Mouse (Mus musculus): ENCODE data around the gene Cd2.

The Cd2 gene

GRCm38 (mm10) chr3:101287911-101288311 lies at the start of gene Cd2:
TSS of gene Cd2 (minus strand) at chr3:101287939.
- no peak for DNase-seq

- DNase-seq: no peak
Observed at GRCm38 (mm10) chr3:101328617-101329016, 40.9 kb upstream of the Cd2 start.

DNA sequence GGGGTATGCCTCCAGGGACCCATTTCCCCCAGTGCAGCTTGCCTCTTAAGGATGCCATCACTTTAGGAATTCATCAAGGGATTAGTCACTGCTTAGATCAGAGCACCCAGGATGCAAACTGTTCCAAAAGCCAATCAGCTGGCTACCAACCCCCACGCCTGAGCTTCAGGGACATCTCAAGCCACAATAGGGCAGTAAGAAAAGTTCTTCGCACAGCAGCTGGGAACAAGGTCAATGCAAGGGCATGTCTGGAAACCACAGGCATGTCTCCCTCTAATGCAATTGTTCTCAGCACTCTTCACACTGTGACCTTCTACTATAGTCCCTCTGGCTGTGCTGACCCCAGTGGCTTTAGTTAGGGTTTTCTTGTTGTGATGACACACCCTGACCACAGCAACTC lies 39.5 kb upstream of the Cd2 start:
- DNase-seq: no peak

DNA sequence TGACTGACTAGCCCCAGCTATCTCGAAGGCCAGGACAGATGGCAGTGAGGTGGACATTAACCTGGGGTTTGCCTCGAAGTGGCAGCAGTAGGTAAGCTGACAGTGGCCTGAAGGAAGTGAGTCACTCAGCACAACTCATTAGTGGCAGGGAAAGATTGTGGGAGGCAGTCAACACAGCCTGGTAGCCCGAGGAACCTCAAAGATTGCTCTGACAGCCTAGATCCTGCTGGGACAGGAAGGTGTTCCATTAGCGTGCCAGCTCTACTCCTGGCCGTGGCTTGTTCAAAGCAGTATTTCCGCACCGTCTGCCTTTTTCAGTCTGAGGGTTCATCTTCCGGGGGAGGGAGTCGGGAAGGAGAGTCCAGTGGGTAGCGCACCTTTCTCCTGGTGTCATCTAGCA lies 34.7 kb upstream of the Cd2 start:
- no peak for DNase-seq

- DNase-seq: no peak
Observed at GRCm38 (mm10) chr3:101320874-101321273, 33.1 kb upstream of the Cd2 start.

- peak; percentile 23 for DNase-seq
Observed at GRCm38 (mm10) chr3:101318516-101319170, 30.9 kb upstream of the Cd2 start.

DNA sequence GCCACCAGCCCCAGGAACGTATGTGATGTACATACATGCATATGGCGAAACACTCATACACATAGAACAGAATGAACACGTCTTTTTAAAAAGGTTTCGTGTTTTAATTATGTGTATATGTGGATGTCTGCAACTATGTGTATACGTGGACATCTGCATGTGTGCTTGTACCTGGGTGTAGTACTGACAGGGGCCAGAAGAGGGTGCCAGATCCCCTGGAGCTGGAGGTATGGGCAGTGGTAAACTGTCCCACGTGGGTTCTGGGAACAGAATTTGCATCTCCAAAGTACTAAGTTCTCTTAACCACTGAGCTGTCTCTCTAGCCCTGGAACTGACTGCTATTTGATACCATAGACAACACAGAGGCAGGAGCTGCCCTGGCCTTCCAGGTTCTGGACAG lies 30.4 kb upstream of the Cd2 start:
- peak; percentile 40 for DNase-seq

- DNase-seq: no peak
Observed at GRCm38 (mm10) chr3:101314954-101315353, 27.2 kb upstream of the Cd2 start.

GRCm38 (mm10) chr3:101313266-101314051 lies 25.7 kb upstream of the Cd2 start:
- no peak for DNase-seq

GRCm38 (mm10) chr3:101310977-101311376 lies 23.2 kb upstream of the Cd2 start:
- DNase-seq: peak; percentile 45

DNA sequence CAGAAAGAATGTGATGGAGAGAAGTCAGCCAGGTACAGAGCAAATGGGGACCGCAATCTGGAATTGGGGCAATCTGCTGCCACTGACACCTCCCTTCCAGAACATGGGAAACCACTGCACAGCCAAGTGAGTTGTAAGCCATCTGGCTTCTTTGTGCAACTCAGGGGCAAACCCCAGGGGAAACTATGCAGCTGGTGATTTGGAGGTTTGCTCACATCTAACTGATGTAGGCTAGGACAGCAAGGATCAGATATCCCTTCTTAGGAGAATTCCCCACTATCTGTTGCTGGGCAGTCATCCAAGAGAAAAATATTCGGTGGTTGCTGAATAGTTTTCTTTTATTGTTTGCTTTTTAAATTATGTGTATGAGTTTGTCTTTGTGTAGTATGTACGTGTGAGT lies 21.9 kb upstream of the Cd2 start:
- no peak for DNase-seq

DNA sequence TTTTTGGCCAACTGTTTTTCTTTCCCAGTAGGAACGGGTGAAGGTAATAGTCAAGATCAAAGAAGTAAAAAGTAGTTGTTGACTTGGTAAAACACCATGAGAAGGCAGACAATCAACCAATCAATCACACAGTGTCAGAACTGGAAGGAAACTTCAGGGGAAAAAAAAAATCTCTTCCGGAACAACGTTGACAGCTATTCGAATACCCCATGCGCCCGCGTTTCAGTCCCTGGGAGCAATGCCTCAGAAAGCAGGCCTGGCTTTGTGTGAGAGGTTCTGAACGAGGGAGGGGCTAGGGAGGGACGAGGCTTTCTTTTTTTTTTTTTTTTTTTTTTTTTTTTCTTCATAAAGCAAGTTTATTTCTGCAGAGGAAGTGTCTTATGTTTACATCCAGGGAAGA lies 18.4 kb upstream of the Cd2 start:
- DNase-seq: no peak

DNA sequence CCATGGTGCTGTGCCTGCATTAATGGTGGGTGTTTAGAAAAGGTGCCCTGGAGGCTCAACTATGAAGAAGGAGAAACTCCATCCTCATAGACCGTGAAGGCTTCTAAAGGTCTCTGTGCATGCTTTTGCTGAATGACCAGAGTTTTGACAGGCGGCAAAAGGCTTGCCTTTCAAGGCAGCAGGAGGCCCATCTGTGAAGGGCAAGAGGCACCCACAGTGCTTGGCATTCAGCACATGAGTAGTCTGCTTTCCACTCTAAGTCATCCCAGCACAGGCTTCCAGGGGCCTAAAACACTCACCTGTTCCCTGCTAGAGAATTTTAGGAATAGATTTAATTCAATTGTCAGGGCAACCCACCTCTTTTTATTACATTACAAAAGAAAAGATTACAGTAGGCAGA lies 17.3 kb upstream of the Cd2 start:
- DNase-seq: no peak

- DNase-seq: peak; percentile 43
Observed at GRCm38 (mm10) chr3:101304156-101304555, 16.4 kb upstream of the Cd2 start.

- DNase-seq: no peak
Observed at GRCm38 (mm10) chr3:101300271-101301071, 12.7 kb upstream of the Cd2 start.

GRCm38 (mm10) chr3:101299591-101299990 lies 11.9 kb upstream of the Cd2 start:
- DNase-seq: no peak

GRCm38 (mm10) chr3:101297221-101297620 lies 9.5 kb upstream of the Cd2 start:
- no peak for DNase-seq

DNA sequence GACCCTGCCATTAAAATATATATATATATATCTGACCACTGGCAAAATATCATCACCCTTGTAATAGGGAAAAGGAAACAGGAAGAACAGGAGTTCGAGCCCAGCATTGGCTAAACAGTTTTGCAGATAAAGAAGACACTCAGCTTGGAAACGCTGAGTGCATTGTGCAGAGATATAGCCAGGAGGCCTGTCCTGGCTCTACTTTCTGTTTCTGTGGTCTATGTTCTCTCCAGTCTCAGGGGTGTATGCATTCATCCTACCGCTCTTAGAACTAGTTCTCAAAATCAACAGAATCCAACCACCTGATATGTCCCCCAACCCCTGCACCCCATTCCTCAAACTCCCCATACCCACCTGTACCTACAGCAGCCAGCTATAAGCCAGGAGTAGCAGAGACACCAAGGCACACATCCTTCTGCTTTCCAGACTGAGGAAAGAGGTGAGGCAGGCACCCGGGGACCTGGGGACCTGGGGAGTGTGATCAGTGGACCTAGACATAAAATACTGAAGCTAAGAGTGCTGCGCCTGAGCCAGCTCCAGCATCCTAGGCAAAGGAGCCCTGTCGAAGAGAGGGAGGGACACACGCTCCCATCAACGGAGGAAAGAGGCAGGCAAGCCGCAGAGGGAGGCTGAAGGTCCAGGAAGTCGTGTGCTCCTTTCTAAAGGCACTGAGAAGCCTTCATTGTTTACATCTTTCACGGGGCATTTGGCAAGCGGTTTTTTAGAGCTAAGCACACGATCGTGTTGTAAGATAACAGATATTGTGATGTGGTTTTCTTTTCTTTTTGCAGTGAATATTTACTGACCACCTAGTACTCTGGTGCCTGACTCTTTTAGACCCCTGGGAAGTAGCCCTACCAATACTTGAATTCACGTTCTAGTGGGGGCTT lies 8.4 kb upstream of the Cd2 start:
- DNase-seq: no peak

DNA sequence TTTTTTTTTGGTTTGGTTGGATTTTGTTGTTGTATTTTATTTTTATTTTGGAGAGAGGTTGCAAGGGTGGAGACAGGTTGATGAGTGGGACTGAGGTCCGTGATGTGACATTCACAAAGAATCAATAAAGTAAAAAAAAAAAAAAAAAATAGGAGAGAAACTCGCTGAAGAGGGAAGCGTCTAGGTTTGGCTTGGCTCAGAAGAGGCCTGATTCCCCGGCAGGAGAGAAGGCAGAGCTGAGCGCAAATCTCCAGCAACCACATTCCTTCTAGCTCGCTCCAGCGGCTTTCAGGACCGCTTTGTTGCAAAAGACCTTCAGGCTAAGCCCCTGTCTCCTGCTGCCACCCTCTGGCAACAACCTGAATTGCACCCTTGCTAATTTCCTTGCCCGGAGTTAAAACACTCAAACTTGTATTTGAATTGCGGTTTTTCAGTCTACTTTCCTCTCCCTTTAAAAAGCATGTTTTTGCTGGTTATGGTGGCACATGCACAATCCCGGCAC lies 7.7 kb upstream of the Cd2 start:
- peak; percentile 62 for DNase-seq

DNA sequence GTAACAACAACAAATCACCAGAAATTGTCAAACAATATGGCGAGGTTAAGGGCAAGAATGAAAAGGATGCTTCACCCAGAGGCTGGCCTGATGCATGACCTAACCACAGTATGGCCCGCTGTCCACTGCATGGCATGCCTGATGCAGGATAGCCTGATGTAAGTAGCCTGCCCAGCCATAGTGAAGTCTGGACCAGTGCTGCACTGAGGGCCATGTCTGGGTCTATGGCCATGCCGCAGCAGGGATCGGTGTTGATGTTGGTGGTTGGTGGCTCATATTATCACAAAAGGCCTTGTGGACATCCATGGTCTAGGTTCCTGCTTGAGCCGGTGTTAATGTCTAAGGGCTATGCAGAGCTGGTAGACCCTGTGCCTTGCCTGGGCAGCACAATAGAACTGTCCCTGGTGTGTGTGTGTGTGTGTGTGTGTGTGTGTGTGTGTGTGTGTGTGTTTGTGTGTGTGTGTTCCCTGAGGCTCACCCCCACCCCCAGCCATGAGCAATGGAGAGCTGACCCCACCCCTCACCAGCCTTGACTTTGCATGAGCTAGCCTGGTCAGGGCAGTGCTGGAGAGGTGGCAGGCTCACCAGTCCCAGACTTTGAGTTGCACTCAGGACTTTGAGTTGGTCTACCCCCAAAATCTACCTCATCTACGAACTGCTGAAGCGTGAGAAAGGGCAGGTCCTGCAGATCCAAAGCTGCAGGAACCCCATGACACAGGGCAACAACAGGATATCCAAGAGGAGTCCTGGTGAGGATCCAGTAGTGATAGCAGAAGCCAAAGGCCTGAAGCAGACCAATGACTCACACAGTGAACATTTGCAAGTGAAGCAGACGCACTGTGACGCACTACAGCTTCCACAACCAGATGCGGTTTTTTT lies 7.0 kb upstream of the Cd2 start:
- DNase-seq: no peak

- no peak for DNase-seq
Observed at GRCm38 (mm10) chr3:101293571-101294135, 5.9 kb upstream of the Cd2 start.

Measured in kidney, adult 11 months (tissue).